Mouse (Mus musculus): ENCODE measurements at regions not wholly inside any gene's neighbourhood (a gene's known extent, or its start where the extent isn't known, plus 50 kb on each side); places are given as distances from the start of the nearest gene placed in this dataset.

- no peak for TF ChIP-seq CTCF (IDR thresholded peaks at IDR 0.05; ENCODE audit: insufficient read depth, low read depth, low read length)
- no peak for TF ChIP-seq POLR2A (IDR thresholded peaks at IDR 0.05; ENCODE audit: insufficient read depth, low read depth, low read length)
Observed at GRCm38 (mm10) chr5:106343601-106344000, 114.4 kb downstream of the Barhl2 start.
